Mouse (Mus musculus) urinary bladder, adult 18-20 months (tissue): ENCODE results near the gene Fam3a.
"Not testable (repeated sequence)": the region's sequence is repeated elsewhere in the genome, so short reads cannot be mapped to it uniquely, and the experiment has no call there.

Experiments used
- DNase-seq, 2 experiments: peaks; one replicate each; pipeline ENCODE4 v3.0.0; 2022; ENCODE audit warnings: low spot score in 2 of 2, mixed read lengths in 2 of 2

Fam3a gene

DNA sequence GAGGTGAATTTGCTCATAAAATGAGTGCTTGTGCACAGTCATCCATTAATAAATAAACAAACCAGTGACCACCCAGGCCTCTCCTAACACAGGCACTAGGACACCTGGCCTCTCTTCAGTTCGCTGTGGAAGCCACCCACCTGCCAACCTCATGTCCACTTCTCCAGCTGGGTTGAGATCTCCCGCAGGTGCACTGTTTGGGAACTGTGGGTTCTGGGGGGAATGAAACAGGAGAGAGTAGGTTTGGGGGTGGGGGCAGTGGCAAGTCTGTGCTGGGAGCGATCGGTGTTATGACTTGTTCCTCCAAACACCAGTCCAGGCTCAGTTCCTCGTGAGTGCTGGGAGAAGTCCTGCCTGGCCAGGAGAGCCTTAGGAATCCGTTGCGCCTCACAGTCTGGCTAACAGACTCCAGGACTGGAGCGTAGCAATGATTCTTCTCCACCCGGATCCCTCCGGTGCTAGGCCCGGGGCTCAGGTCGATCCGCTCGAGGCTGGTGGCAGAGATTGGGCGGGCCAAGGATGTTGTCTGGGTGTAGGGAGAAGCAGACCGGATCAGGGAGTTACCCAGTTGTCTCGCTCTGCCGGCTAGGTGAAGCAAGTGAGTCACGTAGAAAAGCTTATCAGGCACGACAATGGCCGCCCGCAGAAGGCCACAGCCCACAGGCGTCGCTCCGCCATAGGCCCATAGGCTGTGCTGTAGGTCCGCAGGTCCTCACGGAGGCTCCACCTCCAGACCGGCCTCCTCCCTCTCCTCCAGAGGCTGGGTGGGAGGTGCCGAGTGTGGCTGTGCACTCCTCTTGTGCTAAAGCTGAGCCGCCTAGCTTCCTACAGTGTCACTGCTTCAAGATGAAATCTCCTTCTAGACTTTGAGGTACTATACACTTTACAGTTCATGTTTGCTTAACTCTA lies at the start of gene Fam3a, which contains the start of gene Ikbkg:
Gene Fam3a (minus strand): TSS at position 738 of the 909 bp plus-strand sequence.
Gene Ikbkg (plus strand): TSS at position 756 of the 909 bp plus-strand sequence.
- DNase-seq: peak; percentile 53 to 77

DNA sequence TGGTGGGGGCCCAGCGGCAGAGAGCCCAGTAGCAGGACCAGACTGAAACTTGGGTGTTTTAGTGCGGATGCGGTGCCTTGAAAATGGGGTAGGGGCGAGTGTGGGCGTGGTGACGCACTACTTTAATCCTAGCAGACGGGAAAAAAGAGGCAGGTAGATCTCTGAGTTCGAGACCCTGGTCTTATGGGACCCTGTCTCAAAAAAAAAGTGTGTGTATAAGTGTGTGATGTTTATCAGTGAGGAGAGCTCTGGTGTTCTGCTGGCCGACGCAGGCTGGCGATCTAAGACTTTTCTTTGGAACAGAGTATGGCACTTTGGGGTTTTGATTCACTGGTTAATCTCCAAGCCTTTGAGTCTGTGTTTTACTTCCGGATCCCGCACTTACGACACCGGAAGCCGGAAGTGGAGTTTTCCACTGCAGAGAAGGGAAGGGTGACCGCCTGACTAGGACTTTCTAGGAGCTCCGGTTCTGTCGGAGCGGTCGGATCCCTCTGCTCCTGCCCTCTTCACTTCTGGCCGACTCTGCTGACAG lies 36.3 kb upstream of the Fam3a start:
- DNase-seq: peak in 1 of 2 experiments; percentile 64

DNA sequence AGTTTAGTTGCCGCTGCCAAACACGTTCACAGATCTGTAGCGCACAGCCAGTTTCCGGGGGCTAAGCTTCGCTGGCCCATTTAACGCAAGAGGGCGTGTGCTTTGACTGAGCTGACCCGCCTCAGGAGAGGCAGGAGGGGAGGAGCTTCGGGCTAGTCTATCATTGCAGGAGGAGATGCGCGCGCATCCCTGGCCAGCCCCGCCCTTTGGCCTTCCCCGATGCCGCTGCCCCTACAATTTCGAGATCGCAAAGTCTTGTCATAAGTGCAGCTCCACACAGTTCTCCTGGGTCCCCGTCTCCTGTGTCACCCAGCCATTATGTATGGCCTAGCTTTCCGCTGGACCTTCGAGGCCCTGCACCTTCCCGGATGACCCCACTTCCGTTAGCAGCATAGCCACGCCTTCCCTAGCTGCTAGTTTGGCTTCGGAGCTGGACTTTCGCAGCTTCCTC lies 35.8 kb upstream of the Fam3a start, which contains the start of gene G6pdx:
Gene G6pdx (minus strand): TSS at position 369 of the 451 bp plus-strand sequence.
- DNase-seq: peak; percentile 75 to 82

DNA sequence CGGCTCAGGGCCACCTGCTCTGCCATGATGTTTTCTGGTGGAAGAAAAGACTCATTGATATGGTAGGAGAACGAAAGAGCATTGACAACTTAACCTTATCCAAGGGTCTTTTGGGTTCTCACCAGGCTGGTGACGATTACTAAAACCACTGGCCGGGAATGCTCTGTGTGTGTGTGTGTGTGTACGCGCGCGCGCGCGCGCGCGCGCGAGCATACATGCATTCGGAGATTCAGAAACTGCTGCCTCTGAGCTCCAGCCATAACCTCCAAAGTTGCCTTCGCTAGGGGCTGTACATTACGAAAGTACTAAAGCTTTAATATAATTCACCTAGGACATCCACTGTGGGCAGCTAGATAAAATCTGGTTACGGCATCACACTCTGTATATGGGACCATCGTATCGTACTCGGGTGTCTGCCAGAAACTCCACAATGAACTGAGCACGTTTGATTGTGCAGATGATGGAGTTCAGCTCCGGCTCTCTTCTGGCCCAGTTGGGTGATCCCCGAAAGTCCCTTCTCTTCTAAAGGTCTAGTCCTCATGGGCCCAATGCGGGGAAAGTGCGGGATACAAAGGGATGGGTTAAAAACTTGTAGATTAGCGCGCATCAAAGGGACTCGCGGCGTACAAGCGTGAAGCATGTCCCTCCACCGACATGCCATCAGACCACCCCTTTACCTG lies 35.2 kb upstream of the Fam3a start:
- no peak for DNase-seq

DNA sequence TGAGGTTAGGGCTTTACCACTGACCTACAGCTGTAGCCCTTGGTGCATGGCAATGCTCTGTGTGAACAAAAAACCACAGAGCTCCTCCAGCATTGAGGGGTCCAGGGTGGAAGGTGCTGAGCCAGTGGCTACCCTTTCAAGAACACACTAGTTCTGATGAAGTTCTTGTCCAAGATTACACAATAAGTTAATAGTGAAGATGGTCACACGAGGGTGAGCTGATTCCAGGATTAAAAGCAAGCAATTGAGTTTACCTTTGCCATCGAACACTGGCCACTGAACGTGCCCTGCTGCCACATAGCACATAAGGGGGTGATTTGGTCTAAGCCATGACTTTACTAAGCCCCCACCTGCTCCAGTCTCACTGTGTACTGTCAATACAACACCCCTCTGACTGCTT lies 34.0 kb upstream of the Fam3a start:
- DNase-seq: no peak

DNA sequence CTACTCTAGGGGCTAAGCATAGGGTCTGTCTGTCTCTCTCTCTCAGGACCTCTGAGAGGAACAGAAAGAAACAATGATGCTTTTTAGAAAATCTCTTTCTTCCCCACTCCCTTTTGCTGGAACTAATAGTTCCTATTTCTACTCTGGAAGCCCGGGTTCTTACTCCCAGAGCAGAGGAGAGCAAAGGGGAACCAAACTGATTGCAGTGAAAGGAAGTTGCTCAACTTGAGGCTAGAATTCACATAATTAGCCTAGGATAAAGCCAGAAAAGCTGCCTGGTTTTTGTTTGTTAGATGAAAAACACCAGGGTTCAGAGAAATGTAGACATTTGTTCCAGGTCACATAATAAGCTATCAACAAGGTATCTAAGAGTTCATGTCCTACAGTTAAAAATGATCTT lies 33.2 kb upstream of the Fam3a start:
- DNase-seq: no peak

DNA sequence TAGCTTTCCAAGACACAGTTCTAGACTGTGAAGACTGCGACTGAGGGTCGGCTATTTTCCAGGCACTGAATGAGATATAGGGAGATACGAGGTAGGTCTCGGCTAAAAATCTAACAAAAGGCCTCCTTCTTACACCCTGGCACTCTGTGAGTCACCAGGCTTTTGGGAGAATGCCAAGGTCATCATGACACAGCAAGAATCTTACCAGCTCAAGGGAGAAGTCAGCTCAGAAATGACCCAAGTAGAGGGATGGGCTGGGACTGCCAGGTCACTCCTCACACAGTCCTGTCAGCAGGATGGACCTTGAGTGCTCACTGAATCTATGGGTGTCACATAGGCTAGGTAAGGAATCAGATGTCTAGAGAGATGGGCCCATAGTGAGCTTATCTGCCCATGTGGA lies 32.1 kb upstream of the Fam3a start:
- DNase-seq: peak in 1 of 2 experiments; percentile 54

DNA sequence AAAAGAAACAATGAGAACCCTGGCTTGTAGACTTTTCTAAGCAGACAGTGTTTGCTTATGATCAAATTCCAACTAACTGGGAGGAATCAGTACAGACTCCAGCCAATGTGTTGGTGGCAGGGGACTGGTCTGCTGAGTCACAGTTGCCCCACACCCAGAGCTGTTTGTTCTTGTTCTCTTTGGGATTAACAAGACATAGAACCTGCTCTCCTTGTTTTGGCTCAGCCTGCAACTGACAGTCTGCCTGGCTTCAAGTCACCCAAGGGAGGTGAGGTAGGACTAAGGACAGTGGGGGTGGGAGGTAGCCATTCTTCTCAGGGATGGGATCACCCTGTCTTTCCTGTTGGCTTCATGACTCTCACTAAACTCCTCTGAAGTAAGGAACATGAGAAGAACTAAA lies 31.4 kb upstream of the Fam3a start:
- peak in 1 of 2 experiments; percentile 62 for DNase-seq

GRCm38 (mm10) chrX:74413377-74413776 lies 20.3 kb upstream of the Fam3a start:
- peak in 1 of 2 experiments; percentile 43 for DNase-seq

- no peak for DNase-seq
Measured at GRCm38 (mm10) chrX:74408340-74408739, 15.3 kb upstream of the Fam3a start.

GRCm38 (mm10) chrX:74400136-74400535 lies 7.1 kb upstream of the Fam3a start:
- DNase-seq: no peak

- no peak for DNase-seq
Measured at GRCm38 (mm10) chrX:74388153-74388552, 4.9 kb downstream of the Fam3a start.

DNA sequence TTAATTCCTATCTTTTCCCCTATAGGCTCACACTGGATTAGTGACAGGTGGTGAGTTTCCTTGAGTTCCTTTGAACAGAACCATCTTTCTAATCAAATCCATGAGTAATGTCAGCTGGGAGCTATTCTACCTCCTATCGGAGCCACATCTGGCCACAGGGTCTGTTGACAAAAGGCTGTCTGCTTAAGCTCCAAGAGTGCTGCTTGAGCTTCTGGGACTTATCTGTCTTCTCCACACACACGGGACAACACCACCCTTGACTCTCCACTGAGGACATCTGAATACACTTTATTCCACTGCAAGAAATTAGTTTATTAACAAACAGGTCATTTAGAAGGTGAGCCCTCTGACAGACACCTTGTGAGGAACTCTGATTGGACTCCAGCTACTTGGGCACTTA lies 8.6 kb downstream of the Fam3a start:
- DNase-seq: no peak

GRCm38 (mm10) chrX:74372888-74373549 lies 20.1 kb downstream of the Fam3a start, which contains the start of the genes Ubl4a and Slc10a3:
TSS of gene Ubl4a (minus strand) at chrX:74373218.
TSS of gene Slc10a3 (minus strand) at chrX:74373349.
- DNase-seq: peak; percentile 58 to 81

- DNase-seq: peak; percentile 54 to 68
Measured at GRCm38 (mm10) chrX:74368209-74368909, 24.7 kb downstream of the Fam3a start.

DNA sequence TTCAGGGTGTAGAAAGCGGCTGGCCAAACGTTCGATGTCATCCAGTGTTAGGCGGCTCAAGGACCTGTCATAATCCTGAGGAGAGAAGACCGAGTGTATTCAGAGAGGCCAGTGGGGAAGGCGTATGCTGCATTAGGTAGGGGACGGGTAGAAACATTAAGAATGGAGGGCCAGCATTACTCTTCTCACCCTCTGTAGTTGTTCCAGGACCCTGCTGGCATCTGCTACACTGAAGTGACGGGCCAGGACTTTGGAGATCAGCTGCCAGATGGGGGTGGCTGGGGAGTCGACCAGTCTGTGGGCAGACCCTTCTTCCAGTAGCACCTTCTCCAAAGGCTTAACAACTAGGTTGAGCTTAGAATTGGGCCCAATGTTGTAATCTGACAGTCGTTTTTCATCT lies 25.6 kb downstream of the Fam3a start:
- DNase-seq: peak in 1 of 2 experiments; percentile 2

DNA sequence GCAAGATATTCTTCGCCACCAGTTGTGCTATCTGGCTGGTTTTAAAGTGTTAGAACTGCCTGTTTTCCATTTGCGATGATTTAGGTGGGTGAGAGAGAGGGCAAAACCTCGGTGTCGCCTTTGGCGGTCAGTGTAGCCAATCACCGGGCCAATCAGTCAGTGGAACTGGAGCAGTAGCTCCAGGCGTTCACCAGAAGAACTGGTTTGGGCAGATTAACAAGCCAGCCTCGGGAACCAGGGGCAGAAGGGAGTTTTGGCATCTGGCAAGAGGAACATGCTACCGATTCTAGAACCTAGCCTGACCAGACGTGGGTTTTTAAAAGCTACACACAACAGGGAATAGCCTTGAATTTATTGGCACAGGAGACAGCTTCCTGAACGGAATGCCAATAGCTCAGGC lies 33.9 kb downstream of the Fam3a start:
- DNase-seq: peak; percentile 6 to 28

- not testable (repeated sequence) for DNase-seq
Measured at GRCm38 (mm10) chrX:74357069-74357468, 36.0 kb downstream of the Fam3a start.

DNA sequence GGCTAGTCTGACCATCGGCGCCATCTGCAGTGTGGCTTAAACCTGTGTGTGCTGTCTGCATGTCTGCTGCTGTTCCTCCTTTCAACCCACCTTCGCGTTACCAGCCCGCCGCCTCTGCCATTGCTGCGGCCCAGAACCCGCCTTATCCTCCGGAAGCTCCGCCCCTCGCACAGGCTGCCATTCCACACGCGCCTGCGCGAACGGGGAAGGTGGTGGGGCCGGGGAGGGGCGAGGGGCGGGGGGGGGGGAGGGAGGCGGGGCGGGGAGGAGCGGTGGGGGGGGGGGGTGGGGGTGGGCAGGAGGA lies 39.7 kb downstream of the Fam3a start, which contains the start of gene Lage3:
Gene Lage3 (minus strand): TSS at position 152 of the 304 bp plus-strand sequence.
- peak; percentile 42 to 65 for DNase-seq

- DNase-seq: no peak
Measured at GRCm38 (mm10) chrX:74352645-74353466, 40.2 kb downstream of the Fam3a start.
